Mouse (Mus musculus): ENCODE measurements at regions not wholly inside any gene's neighbourhood (a gene's known extent, or its start where the extent isn't known, plus 50 kb on each side); places are given as distances from the start of the nearest gene placed in this dataset.

DNA sequence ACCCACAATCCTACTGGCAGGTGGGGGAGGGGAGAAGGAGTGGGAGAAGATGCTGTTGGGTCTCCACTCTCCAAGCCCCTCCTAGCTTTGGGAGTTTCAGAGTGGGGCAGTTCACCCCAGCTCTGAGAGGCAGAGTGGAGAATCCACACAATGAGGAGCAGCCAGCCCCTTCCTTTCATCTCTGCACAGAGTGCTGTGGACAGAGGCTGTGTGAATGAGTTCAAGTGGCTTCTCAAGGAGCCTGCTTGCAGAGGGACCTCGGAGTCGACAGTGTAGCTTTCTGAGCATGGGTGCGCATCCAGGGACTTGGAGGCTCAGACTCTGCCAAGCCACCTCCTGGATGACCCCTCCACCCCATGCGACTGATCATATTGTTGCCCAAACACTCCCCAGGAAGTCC, 88.9 kb upstream of the Gm26897 start:
- Histone ChIP-seq H3K4me3 (no peak overlapping the region), H3K36me3 (no peaks in the 10 kb centered on the region), H3K9me3 (replicated peaks) (no peaks in the 10 kb centered on the region), H3K4me2 (no peak overlapping the region), H3K9ac (no peak overlapping the region), H3K27ac (no peak overlapping the region), H3K27me3 (replicated peaks) (peaks cover 15% of the 10 kb centered on the region), H3K4me1 (no peaks in the 10 kb centered on the region)
- WGBS (ENCODE audit: insufficient replicate concordance), result 65% methylated on average over 4 of the region's 4 CpGs
- no peak for ATAC-seq

DNA sequence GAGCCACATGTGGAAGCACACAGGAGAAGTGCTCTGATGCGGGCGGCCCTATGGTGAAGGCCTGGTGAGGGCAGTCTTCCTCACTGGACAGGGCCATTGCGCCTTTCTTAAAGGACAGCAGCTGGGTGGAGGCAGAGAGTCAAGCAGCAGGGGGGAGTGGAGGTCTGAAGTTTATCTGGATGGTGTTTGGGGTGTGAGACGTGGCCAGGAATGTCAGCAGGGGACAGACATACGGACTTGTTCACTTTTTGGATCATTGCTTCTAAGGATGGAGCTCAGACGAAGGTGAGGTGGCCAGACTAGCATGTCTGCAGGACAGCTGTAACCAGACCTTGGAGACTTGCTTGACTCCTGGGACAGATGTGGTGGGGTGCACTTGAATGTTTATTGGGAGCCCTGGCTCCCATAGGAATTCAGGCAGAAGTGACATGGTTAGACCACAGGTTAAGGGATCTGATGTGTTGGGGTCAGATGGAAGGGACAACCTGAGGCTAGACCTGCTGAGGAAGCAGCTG, 86.0 kb upstream of the Gm26897 start:
- ATAC-seq, result no peak
- H3K4me2 ChIP-seq, result no peak overlapping the region
- no peaks in the 10 kb centered on the region for H3K9me3 ChIP-seq (replicated peaks)
- H3K4me1 ChIP-seq, result no peaks in the 10 kb centered on the region
- H3K4me3 ChIP-seq, result no peak overlapping the region
- 60% methylated on average over 6 of the region's 6 CpGs for WGBS (ENCODE audit: insufficient replicate concordance)
- peaks cover 9% of the 10 kb centered on the region; the same call in 1 of the 2 replicates for H3K27me3 ChIP-seq (replicated peaks)
- H3K36me3 ChIP-seq, result no peaks in the 10 kb centered on the region
- no peak overlapping the region for H3K27ac ChIP-seq
- H3K9ac ChIP-seq, result no peak overlapping the region

DNA sequence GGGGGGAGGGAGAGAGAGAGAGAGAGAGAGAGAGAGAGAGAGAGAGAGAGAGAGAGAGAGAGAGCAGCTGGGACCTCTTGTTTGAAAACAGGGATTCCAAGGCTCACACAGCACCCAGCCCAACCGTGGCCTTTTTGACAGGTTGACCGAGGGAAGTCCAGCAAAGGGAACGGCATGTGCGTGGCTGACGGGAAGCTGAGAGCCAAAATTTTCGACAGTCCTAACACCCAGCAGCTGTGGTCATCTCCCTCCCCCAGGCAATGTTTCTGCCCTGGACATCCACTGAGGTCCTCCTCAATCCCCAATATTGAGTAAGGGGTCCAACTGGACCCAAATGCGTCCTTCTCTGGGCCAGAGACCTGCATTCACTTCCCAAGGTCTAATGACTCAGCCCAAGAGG, 85.2 kb upstream of the Gm26897 start:
- Histone ChIP-seq H3K9me3 (replicated peaks) (no peaks in the 10 kb centered on the region), H3K4me3 (no peak overlapping the region), H3K4me1 (no peaks in the 10 kb centered on the region), H3K36me3 (no peaks in the 10 kb centered on the region), H3K27me3 (replicated peaks) (peaks cover 9% of the 10 kb centered on the region; the same call in 1 of the 2 replicates), H3K9ac (no peak overlapping the region), H3K27ac (no peak overlapping the region), H3K4me2 (no peak overlapping the region)
- 60% methylated on average over 7 of the region's 7 CpGs for WGBS (ENCODE audit: insufficient replicate concordance)
- ATAC-seq, result no peak

DNA sequence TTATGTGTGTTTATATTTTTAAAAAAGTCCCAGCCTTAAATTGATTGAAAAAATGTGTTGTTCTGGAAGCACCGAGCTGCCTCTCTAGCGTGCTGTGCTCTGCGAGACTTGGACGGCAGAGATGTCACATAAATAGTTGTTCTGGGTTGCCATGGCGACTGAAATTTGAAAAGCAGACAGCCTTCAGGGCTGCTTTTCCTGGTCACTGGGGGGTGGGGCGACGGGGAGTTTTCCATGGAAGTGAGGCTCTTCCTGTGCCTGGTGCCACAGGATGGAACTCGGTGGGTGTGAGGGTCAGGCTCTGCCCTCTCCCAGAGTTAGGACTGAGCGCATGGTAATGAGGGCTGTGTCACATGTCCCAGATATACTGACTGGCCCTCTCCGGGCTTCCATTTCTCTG, 84.7 kb upstream of the Gm26897 start:
- no peak overlapping the region for H3K4me3 ChIP-seq
- no peaks in the 10 kb centered on the region for H3K36me3 ChIP-seq
- no peak for ATAC-seq
- H3K9ac ChIP-seq, result no peak overlapping the region
- H3K4me1 ChIP-seq, result no peaks in the 10 kb centered on the region
- no peak overlapping the region for H3K4me2 ChIP-seq
- H3K27ac ChIP-seq, result no peak overlapping the region
- no peaks in the 10 kb centered on the region for H3K9me3 ChIP-seq (replicated peaks)
- 43% methylated on average over 10 of the region's 10 CpGs for WGBS (ENCODE audit: insufficient replicate concordance)
- H3K27me3 ChIP-seq (replicated peaks), result peaks cover 9% of the 10 kb centered on the region; the same call in 1 of the 2 replicates

DNA sequence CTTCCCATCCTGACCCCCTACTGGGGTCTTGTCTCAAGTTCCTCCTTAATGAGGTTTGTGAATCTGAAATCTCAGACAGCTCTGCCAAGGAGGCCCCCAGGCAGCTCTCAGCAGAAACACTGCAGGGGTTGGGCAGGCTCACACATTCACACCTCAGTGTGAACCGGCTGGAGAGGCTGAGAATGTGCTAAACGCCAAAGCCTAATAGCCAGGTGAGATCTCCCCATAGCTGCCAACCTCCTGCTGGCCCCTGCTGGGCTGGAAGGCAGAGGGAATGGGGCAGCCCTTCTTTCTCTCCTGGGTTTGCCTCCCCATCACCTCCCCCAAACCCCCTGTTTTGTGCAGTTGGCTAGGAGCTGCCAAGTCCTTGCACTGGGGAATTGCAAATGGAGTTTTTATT, 81.3 kb upstream of the Gm26897 start:
- WGBS (ENCODE audit: insufficient replicate concordance), result 12% methylated on average over 2 of the region's 2 CpGs
- H3K4me1 ChIP-seq, result no peaks in the 10 kb centered on the region

DNA sequence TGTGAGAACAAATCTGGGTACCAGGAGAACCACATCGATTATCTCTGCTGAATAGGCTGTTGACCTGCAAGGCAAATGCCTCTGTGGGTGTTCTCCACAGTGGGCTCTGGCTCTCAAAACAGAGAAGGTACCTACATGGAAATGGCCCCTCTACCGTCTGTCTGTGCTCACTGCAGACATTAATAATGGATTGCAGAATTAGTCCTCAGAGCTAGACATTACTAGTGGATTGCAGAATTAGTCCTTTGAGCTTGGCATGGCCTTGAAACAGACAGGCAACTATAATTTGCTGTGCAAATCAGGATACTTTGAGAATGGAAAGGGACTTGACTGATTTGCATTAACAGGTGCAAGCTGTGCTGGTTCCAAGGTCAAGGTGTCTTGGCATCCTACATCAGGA, 77.3 kb upstream of the Gm26897 start:
- H3K4me3 ChIP-seq, result no peak overlapping the region
- no peak overlapping the region for H3K27ac ChIP-seq
- H3K9me3 ChIP-seq (replicated peaks), result no peaks in the 10 kb centered on the region
- H3K9ac ChIP-seq, result no peak overlapping the region
- H3K4me2 ChIP-seq, result no peak overlapping the region
- ATAC-seq, result no peak
- WGBS (ENCODE audit: insufficient replicate concordance), result 51% methylated on average over 2 of the region's 2 CpGs
- no peaks in the 10 kb centered on the region for H3K36me3 ChIP-seq
- H3K27me3 ChIP-seq (replicated peaks), result peaks cover 9% of the 10 kb centered on the region; the same call in 1 of the 2 replicates
- no peaks in the 10 kb centered on the region for H3K4me1 ChIP-seq

More for the DNA sequence above, 81.3 kb upstream of the Gm26897 start:
- Histone ChIP-seq H3K36me3 (no peaks in the 10 kb centered on the region), H3K9ac (no peak overlapping the region), H3K27ac (no peak overlapping the region), H3K9me3 (replicated peaks) (no peaks in the 10 kb centered on the region), H3K27me3 (replicated peaks) (peaks cover 9% of the 10 kb centered on the region; the same call in 1 of the 2 replicates), H3K4me3 (no peak overlapping the region), H3K4me2 (no peak overlapping the region)
- no peak for ATAC-seq

DNA sequence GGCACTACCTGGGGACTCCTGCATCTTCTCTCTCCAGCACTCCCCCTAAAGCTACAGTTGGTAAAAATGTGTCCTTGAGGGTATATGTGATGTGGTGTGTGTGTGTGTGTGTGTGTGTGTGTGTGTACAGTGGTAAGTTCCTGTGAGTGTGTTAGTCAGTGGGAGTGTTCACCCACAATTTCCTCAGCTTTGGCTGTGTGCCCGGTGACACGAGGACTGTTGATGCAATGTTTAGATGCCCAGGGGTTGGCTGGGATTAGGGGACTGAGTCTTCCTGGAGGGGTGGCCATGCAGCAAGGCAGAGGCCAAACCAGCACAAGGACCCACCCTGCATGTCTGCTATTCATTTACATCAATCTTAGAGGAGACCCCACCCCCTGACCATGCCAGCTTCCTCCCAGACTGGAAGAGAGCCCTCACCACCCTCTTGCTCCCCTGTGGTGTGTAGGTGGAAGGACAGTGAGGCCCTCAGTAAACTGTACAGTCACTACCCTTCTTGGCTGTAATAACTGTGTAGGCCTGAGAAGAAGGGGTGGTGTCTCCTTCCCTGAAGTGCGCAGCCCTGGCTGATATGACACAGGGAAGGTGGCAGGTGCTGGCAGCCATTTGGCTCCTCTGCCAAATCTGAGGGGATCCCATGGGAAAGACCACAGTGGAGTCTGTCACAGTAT, 75.8 kb upstream of the Gm26897 start:
- Histone ChIP-seq H3K4me1 (no peaks in the 10 kb centered on the region), H3K27ac (no peak overlapping the region), H3K4me3 (no peak overlapping the region), H3K9ac (no peak overlapping the region), H3K27me3 (replicated peaks) (no peaks in the 10 kb centered on the region), H3K9me3 (replicated peaks) (no peaks in the 10 kb centered on the region), H3K36me3 (no peaks in the 10 kb centered on the region), H3K4me2 (no peak overlapping the region)
- WGBS (ENCODE audit: insufficient replicate concordance), result 50% methylated on average over 3 of the region's 3 CpGs
- ATAC-seq, result no peak

DNA sequence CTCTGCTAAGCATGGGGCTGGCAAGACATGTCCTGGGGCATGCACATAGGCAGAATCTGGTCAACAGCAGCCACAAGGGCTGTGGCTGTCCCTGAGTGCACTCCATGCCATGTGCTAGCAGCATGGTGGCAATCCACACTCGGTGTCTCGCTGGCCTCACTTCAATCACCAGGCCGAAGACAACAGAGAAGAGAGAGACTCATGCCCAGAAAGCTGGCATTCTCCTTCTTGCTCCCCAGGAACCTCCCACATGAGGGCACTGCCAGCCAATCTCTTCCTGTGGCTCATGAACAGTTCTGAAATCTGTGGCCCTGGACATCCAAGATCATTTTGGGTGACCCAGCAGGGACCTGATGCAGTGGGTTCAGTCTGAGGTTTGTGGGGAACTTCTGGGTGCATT, 74.5 kb upstream of the Gm26897 start:
- ATAC-seq, result no peak
- H3K4me1 ChIP-seq, result no peaks in the 10 kb centered on the region
- WGBS (ENCODE audit: insufficient replicate concordance), result 78% methylated on average over 3 of the region's 3 CpGs
- no peaks in the 10 kb centered on the region for H3K9me3 ChIP-seq (replicated peaks)
- no peak overlapping the region for H3K27ac ChIP-seq
- H3K27me3 ChIP-seq (replicated peaks), result no peaks in the 10 kb centered on the region
- H3K36me3 ChIP-seq, result no peaks in the 10 kb centered on the region
- no peak overlapping the region for H3K9ac ChIP-seq
- H3K4me2 ChIP-seq, result no peak overlapping the region
- no peak overlapping the region for H3K4me3 ChIP-seq

DNA sequence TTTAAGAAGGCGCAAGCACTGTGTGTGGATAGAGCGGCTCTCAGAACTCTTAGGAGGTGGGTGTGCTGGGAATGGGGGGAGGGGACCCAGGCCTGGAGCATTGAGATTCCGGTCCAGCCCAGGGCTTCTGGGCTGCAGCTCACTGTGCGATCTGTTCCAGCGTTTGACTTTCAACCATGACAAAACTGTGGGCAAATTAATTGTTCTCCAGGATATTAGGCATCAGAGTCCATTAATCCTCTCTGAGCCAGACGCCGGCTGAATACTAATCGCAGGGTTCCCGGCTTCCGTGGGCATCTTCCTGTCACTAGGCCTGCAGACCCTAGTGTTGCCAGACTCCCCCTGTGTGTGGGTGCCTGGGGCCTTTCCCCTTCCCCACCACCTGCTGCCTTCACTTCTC, 73.3 kb upstream of the Gm26897 start:
- Histone ChIP-seq H3K36me3 (no peaks in the 10 kb centered on the region), H3K27ac (no peak overlapping the region), H3K4me2 (no peak overlapping the region), H3K27me3 (replicated peaks) (no peaks in the 10 kb centered on the region), H3K4me1 (no peaks in the 10 kb centered on the region), H3K9ac (no peak overlapping the region), H3K9me3 (replicated peaks) (no peaks in the 10 kb centered on the region), H3K4me3 (no peak overlapping the region)
- 74% methylated on average over 10 of the region's 10 CpGs for WGBS (ENCODE audit: insufficient replicate concordance)
- ATAC-seq, result no peak

DNA sequence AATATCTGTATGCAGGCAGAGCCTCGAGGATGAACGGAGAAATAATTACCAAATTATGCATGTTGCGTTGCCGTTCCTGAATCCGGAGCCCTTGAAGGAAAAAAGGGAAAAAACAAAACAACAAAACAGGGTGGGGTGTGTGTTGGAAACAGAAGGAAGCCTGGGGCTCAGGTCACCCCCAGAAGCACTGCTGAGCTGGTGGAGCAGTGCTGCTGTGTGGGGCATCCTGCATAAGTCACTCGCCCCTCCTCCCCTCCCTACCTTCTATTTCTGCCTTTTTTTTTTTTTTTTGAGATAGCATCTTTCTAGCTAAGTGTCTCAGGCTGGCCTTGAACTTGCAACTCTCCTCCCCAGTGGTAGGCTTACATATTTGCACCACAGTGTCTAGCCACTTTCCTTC, 72.8 kb upstream of the Gm26897 start:
- Histone ChIP-seq H3K36me3 (no peaks in the 10 kb centered on the region), H3K4me2 (no peak overlapping the region), H3K9me3 (replicated peaks) (no peaks in the 10 kb centered on the region), H3K9ac (no peak overlapping the region), H3K27ac (no peak overlapping the region), H3K4me1 (no peaks in the 10 kb centered on the region), H3K4me3 (no peak overlapping the region), H3K27me3 (replicated peaks) (no peaks in the 10 kb centered on the region; the same call in 1 of the 2 replicates)
- ATAC-seq, result no peak
- 74% methylated on average over 5 of the region's 6 CpGs for WGBS (ENCODE audit: insufficient replicate concordance)

DNA sequence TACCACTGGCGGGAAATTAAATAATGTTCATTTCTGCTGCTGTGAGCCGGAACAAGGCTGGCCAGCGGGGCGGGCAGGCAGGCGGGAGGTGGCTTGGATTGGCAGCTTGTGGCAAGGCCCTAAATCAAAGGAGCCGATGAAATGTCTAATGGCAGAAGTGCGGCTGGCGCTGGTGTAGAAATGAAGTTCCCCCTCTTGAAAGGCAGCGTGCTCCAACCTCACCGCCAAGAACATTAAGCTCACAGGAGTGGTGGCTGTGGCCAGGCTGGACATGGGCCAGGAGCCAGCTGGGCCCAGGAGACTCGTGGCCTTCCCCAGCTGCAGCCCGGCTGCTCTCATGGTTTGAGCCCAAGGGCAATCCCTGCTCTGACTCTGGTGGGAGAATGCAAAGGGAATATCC, 71.8 kb upstream of the Gm26897 start:
- no peak overlapping the region for H3K27ac ChIP-seq
- 76% methylated on average over 12 of the region's 12 CpGs for WGBS (ENCODE audit: insufficient replicate concordance)
- H3K4me1 ChIP-seq, result no peaks in the 10 kb centered on the region
- no peaks in the 10 kb centered on the region for H3K36me3 ChIP-seq
- no peaks in the 10 kb centered on the region for H3K9me3 ChIP-seq (replicated peaks)
- no peak for ATAC-seq
- H3K4me3 ChIP-seq, result no peak overlapping the region
- no peaks in the 10 kb centered on the region; the same call in 1 of the 2 replicates for H3K27me3 ChIP-seq (replicated peaks)
- no peak overlapping the region for H3K4me2 ChIP-seq
- no peak overlapping the region for H3K9ac ChIP-seq

DNA sequence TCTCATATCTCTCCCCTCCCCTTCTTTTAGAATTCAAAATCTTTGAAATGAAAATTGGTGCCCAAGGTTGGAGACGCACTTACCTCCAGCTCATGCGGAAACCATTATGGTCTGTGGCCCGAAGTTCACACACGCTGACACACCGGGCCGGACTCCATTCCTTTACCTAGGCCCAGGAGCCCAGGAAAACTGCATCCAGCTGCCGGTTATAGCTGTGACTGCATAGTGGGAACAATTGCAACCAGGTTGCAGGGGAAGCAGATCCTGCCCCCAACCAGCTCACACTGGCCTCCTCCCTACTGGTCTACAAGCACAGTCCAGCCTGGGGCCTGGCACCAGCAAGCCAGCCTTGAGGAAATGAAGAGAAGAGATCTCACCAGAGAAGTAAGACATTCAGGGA, 69.9 kb upstream of the Gm26897 start:
- no peak for ATAC-seq
- H3K4me3 ChIP-seq, result no peak overlapping the region
- H3K9ac ChIP-seq, result no peak overlapping the region
- no peaks in the 10 kb centered on the region for H3K36me3 ChIP-seq
- no peaks in the 10 kb centered on the region for H3K4me1 ChIP-seq
- H3K9me3 ChIP-seq (replicated peaks), result no peaks in the 10 kb centered on the region
- H3K27me3 ChIP-seq (replicated peaks), result no peaks in the 10 kb centered on the region; the same call in 1 of the 2 replicates
- no peak overlapping the region for H3K4me2 ChIP-seq
- 85% methylated on average over 7 of the region's 7 CpGs for WGBS (ENCODE audit: insufficient replicate concordance)
- H3K27ac ChIP-seq, result no peak overlapping the region

DNA sequence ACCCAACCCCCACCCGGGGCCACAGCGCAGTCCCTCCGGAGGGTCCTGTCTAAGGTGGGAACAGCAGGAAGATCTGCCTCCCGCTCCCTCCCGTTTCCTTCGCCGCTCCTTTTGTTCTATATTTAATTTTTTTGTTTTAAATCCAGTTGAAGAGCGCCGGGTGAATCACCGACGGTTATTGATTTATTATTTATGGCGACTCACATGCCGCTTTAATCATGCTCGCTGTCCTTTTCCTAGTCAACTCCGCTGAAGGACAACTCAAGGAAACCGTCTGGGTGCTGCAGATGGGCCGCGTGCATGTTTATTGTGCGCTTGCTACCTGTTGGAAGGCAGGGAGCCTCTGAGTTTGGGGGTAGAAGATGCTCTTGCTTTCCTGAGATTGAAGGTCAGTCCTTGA, 68.3 kb upstream of the Gm26897 start:
- no peaks in the 10 kb centered on the region for H3K9me3 ChIP-seq (replicated peaks)
- H3K9ac ChIP-seq, result no peak overlapping the region
- H3K4me2 ChIP-seq, result no peak overlapping the region
- H3K27ac ChIP-seq, result no peak overlapping the region
- no peaks in the 10 kb centered on the region for H3K4me1 ChIP-seq
- 62% methylated on average over 19 of the region's 19 CpGs for WGBS (ENCODE audit: insufficient replicate concordance)
- H3K27me3 ChIP-seq (replicated peaks), result no peaks in the 10 kb centered on the region; the same call in 1 of the 2 replicates
- H3K4me3 ChIP-seq, result no peak overlapping the region
- H3K36me3 ChIP-seq, result no peaks in the 10 kb centered on the region
- ATAC-seq, result no peak

All from liver, embryonic 12.5 days (tissue).